Mouse (Mus musculus) frontal cortex, postnatal 14 days (tissue): ENCODE data around the gene Enox1.

Source experiments
- DNase-seq, 2 experiments: peaks; one replicate each; pipeline ENCODE4 v3.0.0; 2022; ENCODE audit warnings: low spot score in 2 of 2

The Enox1 gene

DNA sequence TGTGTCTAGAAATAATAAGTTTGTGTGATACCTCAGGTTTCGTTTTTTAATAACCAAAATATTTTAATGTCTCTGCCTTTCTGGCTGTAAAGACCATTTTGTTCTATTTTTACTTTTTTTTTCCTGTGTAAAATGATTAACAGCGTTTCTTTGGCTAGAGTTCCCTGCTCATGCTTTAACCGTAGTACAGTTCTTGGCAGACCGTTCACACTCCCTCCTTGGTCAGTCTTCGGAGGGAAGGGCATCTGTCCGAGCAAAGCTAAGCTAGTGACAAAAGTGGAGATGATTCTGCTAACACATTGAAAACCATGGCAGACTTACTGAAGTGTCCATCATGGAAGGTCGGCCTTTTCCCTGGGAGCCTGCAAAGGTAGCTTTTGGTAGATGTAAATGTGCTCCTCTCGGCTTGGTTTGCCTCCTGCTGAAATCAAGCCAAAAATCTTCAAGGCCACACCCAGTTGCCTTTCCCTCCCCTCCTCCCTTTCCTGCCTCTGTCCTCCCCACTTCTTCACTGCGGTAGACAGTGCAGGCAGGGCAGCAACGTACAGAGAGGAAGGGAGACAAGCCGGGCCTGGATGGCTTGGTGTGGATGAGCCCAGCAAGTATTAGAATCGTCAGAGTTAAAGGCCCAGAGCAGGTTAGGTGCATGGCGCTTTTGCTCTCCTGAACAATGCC lies 461.7 kb downstream of the Enox1 start:
- no peak for DNase-seq

DNA sequence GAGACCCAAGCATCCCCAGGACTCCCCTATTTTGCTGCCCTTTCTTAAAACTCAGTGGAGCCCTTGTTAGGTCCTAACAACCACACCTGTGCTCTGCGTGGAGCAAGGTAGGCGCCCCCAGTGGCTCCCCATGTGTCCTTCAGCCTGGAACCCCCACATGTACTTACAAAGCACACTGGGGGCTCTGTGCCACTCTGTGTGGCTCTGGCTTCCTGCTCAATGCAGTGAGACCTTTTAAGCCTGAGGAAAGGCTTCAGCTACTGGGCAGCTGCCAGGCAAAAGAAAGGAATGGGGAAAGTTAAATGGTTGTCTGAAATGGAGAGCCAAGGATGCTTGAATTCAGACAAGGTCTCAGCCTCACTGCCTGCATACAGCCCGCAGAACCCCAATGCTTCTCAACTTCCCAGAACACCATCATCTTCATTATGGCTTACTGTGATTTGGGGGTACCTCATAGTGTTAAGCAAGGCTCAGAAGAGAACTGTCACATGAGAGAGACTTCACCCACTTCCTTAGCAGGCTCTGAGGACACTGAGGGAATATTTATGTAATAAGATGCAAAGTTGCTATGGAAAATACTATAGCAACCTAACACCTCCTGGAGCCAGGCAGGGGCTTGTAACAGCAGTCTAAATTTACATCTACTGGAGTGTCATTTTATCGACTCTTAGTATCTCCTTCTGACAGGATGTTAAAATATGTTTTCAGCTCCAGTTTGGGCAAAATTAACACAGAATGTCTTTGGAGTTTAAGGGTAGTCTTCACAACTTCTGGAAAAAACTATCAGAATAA lies 465.1 kb downstream of the Enox1 start:
- DNase-seq = peak in 1 of 2 experiments; percentile 40

DNA sequence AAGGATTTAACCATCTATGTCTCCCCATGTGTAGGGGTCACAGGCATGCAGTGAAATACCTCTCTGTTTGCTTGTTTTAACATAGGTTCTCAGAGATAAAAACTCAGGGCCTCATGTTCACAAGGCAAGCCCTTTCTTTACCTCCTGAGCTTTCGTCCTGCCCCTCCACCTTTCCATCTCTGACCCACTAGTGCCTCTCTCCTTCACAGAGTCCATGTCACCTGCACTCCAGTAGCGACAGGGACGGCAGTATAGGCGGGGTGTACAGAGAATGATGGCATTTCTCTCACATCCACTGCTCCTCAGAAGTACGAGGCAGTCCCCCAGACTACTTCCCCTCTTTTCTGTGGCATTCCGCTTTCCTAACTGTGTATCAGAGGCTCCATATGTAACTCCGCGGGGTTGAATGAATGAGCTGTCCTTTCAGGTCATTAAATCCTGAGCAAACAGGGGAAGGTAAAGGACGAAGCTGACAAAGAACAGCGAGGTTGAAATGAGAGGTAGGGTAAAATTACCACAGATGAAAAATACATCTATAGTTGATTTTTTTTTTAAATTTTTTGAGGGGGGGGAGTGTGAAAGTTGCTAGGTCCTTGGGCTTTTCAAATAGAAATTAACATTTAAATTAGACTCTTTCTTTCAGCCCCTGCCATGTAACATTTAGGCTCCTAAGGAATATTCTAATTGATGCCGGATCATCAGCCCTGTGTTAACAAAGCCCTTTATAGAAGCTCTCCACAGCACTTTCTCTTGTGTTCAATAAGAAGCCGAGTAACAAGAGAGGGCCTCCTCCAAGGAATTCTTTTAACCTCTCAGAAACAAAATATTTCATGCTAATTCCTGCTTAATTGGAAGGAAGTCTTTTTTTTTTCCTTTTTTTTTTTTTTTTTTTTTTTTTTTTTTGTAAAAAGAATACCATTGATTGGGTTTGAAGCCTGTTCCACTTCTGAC lies 470.3 kb downstream of the Enox1 start:
- no peak for DNase-seq

DNA sequence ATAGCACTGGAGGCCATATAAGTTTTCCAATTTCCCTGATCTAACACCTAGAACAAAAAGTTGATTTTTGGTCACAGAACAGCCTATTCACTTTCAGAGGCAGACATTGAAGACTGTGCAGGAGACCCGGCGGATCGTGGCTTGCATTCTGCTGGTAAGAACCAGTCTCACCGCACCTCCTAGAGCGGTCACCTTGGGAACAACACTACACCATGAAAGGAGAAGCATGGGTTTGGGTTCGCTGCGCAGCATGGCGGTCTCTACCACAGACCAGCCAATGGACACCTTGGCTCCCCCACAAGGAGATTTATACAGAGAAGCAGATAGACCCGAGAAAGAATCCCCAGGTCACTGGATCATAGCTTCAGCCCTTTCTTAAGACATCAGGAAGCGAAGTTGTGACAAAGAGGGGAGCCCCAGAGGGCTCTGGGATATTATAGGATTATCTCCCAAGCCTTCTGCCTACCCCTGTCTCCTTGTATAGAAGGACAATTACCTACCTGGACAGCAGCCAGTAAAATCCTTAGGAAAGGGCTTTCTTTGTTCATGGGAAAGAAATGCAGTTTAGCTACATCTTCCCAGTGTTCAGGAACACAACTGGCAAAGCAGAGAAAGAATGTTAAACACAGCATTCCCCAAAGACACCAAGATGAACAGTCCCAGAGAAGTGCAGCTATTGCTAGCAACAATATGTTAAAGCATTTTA lies 476.1 kb downstream of the Enox1 start:
- DNase-seq = no peak

- no peak for DNase-seq
Measured at GRCm38 (mm10) chr14:77633172-77633542, 476.6 kb downstream of the Enox1 start.

DNA sequence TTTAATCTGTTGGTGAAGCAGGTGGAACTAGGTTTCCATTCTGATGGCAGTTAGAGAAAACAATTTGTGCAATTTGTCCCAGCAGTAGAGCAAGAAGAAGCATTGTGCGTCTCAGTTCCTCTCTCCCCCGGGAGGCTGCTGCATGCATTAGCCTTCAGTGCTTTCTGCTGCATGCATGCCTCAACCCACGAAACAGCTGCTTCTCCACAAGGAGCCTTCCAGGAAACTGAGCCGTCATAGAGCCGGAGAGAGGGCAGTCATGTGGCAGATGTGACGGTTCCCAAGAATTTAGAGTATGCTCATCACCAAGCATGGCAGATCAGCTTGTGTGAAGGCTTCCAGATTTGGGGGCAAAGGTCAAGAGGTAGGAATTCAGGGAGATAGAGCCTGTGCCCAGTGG lies 480.4 kb downstream of the Enox1 start:
- no peak for DNase-seq

DNA sequence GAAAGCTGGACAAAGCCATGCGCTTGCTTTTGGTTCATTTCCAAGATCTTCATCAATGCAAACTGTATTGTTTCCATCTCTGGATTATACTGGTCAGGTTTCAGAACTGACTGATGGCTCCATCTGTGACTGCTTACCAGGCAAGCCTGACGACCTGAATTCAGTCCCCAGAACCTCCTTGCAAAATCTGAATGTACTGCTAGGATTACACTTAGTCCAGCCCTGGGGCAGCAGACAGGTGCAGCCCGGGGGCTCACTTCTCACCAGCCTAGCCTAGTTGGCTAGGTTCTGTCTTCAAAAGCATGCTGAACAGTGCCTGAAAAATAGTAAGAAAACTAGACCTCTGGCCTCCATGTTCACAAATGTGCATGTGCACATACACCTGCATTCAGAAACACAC lies 481.6 kb downstream of the Enox1 start:
- DNase-seq = no peak

DNA sequence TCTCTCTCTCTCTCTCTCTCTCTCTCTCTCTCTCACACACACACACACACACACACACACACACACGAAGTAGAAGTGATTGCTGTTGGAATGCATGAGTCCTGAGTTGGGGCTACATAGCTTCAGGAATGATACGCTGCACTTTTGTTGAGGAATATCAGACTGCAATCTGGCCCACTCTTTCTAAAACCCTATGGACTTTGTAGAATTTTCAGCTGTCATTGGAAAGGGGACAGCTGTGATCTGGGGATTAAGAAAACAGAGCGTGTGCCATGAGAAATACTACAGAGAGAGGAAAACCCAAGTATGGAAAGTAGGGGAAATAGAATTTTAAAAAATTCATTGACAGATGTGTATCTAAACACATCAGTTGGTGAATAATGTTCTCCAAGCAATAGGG lies 482.1 kb downstream of the Enox1 start:
- DNase-seq = no peak

DNA sequence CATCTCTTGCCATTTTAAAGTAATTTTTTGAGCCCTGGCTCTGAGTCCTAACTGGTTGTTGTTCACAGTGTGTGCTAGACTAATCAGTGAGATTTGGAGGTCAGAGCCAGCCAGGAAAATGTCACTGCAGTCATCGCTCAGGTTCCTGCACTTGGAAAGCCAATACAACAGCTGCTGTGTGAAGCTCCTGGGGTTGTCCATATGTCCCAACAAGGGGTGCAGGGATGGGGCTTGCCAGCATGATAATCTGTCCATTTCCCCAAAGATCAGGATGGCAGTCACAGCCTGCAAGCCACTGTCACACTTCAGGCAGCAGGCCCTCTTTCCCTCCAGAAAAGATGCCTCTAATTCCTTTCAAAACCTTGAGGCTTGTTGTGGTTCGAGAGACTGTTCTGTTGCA lies 483.0 kb downstream of the Enox1 start:
- no peak for DNase-seq

DNA sequence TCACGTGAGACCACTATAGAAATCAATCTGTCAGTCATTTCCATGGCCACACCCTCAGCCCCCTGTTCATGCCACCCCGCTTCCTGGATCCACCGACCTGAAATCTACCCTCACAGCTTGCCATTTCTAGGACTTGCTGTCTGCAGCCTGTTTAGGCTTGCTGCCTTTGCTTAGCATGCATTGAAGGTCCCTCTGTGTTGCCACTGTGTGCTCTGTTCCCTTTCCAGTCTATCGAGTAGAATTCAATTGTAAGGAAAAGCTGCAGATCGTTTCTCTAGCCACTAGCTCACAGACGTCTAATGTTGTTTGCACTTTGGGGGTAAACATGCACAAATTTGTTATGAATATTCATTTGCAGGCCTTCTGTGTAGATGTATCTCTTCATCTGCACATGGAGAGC lies 485.8 kb downstream of the Enox1 start:
- DNase-seq = no peak

- no peak for DNase-seq
Measured at GRCm38 (mm10) chr14:77646196-77646595, 489.6 kb downstream of the Enox1 start.

- no peak for DNase-seq
Measured at GRCm38 (mm10) chr14:77647017-77647416, 490.5 kb downstream of the Enox1 start.

DNA sequence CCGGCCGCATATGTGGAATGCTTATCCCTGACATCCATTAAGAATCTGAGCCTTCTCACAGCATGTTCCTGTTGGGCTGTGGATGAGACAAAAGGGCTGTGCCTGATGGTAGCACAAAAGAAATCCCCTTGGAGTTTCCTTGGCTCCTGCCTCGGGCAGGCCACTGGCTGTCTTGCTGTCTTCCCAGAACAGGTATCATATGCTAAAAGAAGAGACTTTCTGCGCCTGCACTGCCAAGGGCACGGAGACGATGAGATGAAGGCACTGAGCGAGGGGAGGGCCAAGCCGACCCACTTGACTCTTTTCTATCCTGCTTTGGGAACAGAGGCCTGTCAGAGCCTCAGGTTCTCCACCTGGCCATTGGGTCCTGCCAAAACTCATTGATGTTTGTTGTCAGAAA lies 491.7 kb downstream of the Enox1 start:
- DNase-seq = no peak

GRCm38 (mm10) chr14:77658739-77659138 lies 502.2 kb downstream of the Enox1 start:
- DNase-seq = no peak

- no peak for DNase-seq
Measured at GRCm38 (mm10) chr14:77662273-77662672, 505.7 kb downstream of the Enox1 start.

DNA sequence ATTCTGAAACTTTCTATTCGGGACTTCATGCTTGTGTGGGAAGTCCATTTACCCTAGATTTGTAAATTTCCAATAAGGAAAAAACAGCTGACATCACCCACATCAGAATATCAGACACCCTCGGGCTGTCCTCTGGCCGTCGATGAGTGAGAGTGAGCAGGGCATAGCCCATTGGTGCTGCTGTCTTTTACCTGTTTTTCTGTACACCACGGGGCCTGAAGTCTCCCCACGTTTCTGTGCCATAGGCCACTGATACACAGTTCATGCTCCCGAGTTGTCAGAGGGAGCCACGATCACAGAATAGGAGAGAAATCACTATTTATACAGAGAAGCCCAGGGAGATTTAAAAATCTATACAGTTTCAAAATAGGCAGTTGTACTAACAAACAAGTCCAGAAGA lies 506.4 kb downstream of the Enox1 start:
- no peak for DNase-seq

- no peak for DNase-seq
Measured at GRCm38 (mm10) chr14:77668096-77668495, 511.5 kb downstream of the Enox1 start.

DNA sequence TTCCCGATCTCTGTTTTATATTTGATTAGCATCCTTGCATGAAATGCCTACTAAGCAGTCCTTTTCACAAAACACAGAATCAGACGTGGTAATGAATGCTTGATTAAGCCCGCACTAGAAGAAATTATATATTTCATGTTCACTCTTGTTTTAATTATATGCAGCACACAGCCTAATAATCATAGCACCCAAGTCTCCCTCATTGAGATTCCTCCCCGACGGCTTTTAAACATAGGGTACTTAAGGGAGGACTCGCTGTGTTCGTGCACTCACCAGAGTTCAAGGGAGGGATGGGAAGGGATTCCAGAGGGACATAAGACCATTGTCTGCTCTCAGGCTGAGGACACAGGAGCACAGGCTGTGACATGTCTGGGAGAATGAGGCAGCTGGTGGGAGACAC lies 512.9 kb downstream of the Enox1 start:
- no peak for DNase-seq

DNA sequence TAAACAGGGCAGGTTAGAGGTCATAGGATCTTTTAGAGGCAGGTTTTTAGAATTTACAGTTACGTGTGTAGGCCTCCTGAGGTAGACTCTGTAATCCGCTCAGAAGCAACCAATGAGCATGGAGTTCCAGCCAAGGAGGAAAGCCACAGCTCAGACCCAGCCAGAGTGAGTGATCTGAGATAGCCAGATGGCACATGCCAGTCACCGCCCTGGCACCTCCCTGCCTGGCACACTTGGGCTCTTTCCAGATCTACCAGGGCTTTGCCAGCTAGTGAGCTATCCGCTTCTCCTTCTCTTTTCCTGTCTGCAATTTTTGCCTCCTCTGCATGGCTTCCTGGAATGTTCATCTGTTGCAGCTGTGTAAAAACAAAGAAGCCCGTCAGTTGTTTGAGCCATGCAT lies 514.4 kb downstream of the Enox1 start:
- no peak for DNase-seq

DNA sequence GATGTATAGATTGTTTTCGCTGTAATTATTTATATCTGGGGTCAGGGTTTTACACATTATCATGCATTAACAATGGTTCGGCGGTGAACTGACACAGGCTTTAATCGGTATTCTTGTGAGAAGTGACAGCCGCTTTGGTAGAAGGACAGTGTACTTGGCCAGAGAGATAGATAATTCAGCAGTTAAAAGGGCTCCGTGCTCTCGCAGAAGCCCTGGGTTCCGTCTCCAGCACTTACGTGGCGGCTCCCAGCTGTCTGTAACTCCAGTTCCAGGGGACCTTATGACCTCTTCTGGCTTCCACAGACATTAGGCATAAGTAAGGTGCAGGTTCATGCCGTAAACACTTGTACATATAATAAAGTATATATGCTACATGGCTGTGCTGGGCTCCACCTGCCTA lies 515.4 kb downstream of the Enox1 start:
- DNase-seq = no peak

- no peak for DNase-seq
Measured at GRCm38 (mm10) chr14:77673138-77673537, 516.6 kb downstream of the Enox1 start.

DNA sequence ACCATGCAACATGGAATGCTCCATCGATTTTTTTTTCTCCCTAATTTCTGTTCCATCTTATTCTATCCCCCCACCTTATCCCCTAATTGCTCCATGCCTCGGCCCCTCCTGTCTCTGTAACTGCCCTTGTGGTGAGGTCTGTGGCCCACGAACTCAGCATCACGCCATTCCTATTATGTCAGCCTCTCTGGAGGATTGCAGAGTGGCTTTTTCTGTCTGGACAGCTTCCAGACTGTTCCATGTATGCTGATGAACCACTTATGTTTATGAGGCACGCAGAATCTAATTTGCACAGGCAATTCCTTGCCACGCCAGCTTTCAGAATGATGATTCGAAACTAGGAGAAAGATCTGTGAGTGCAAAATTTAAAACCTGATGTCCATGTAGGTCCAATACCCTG lies 521.4 kb downstream of the Enox1 start:
- no peak for DNase-seq
